Mouse (Mus musculus): ENCODE results near the gene Tnnt3.

DNA sequence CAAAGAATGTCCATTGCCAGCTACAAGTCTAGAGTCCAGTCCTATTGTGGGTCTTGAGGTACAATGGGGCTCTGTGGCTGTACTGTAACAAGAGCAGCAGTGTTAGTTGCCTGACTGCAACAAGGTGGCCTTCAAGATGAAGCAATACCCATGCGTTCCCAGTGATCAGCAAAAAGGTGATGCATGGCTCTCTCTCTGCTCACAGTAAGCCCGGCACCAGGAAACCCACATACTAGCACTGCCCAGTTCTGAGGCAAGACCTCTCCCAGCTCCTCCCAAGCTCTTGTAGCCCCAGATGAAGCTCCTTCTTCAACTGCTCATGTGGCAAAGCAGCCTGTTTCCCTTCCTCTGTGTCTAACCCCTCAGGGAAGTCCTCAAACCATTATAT lies 57.4 kb downstream of the Tnnt3 start:
- TF ChIP-seq POLR2A (IDR thresholded peaks at IDR 0.05; ENCODE audit: borderline replicate concordance, insufficient read depth, low read length) (no peak), CTCF (IDR thresholded peaks at IDR 0.05; ENCODE audit: borderline replicate concordance, insufficient read depth, low read depth, low read length) (no peak)
